Mouse (Mus musculus) lung, adult 2 months (tissue): ENCODE results near the gene Zfp217.

Experiments used
- CTCF ChIP-seq: fragments of 200-500 bp; IDR thresholded peaks from 2 replicates; pipeline ENCODE4 v1.5.1; 2011; ENCODE audit warnings: mild to moderate bottlenecking, low read length, control low read depth; ENCODE audit not compliant: insufficient read depth
- POLR2A ChIP-seq: fragments of 200-500 bp; IDR thresholded peaks from 2 replicates; pipeline ENCODE4 v1.6.1; 2011; ENCODE audit warnings: low read depth, mild to moderate bottlenecking, control low read depth, low read length, borderline replicate concordance; ENCODE audit errors: extremely low read depth

GRCm38 (mm10) chr2:170062378-170062777 lies 85.5 kb downstream of the Zfp217 start:
- no peak for TF ChIP-seq POLR2A
- TF ChIP-seq CTCF: no peak
